Mouse (Mus musculus): ENCODE measurements around the gene A2m.

Gene A2m

GRCm38 (mm10) chr6:121635076-121635475 is at the start of gene A2m:
Gene A2m (plus strand): TSS chr6:121635376.
- DNase-seq = no peak

GRCm38 (mm10) chr6:121590131-121590530 is 45.0 kb upstream of the A2m start:
- DNase-seq = no peak

- no peak for DNase-seq
Observed at GRCm38 (mm10) chr6:121600927-121601326, 34.2 kb upstream of the A2m start.

- no peak for DNase-seq
Observed at GRCm38 (mm10) chr6:121607861-121608260, 27.3 kb upstream of the A2m start.

GRCm38 (mm10) chr6:121611796-121612195 is 23.4 kb upstream of the A2m start:
- peak; percentile 37 for DNase-seq

GRCm38 (mm10) chr6:121617476-121617875 is 17.7 kb upstream of the A2m start:
- DNase-seq = no peak

GRCm38 (mm10) chr6:121622525-121622924 is 12.7 kb upstream of the A2m start:
- no peak for DNase-seq

- no peak for DNase-seq
Observed at GRCm38 (mm10) chr6:121634520-121634919, 656 bp upstream of the A2m start.

GRCm38 (mm10) chr6:121635878-121636371 is 749 bp downstream of the A2m start:
- no peak for DNase-seq

- no peak for DNase-seq
Observed at GRCm38 (mm10) chr6:121648499-121648898, 13.3 kb downstream of the A2m start.
